Mouse (Mus musculus): Measurements from ENCODE around the gene Tnpo1. TPM values are rescaled to one million over a fixed set of nuclear protein-coding genes. Genes with fewer than 3 reads are reported as not detected.

Tnpo1 gene
- polyA plus RNA-seq, 1 experiment, result 44.1 TPM

GRCm38 (mm10) chr13:98897577-98897976 is 28.6 kb downstream of the Tnpo1 start:
- Histone ChIP-seq H3K27me3 (ENCODE audit: control insufficient read depth, insufficient read depth, insufficient read length) (no peaks in the 10 kb centered on the region), H3K79me2 (ENCODE audit: control insufficient read depth, insufficient read depth) (peaks cover 99% of the 10 kb centered on the region), H3K4me3 (ENCODE audit: insufficient read depth, poor library complexity, severe bottlenecking) (no peak overlapping the region), H3ac (ENCODE audit: control insufficient read depth, insufficient read length, low read depth) (no peak overlapping the region), H3K79me3 (ENCODE audit: low read depth) (peaks cover 90% of the 10 kb centered on the region), H3K36me3 (ENCODE audit: control insufficient read depth, insufficient read depth) (no peaks in the 10 kb centered on the region)
- no peak for TF ChIP-seq USF1 (IDR thresholded peaks at IDR 0.05; ENCODE audit: low read depth)
- no peak for TF ChIP-seq FOSL1 (IDR thresholded peaks at IDR 0.05; ENCODE audit: insufficient read depth, low read length, poor library complexity, severe bottlenecking)

- TF ChIP-seq MYOG (IDR thresholded peaks at IDR 0.05; ENCODE audit: control insufficient read depth, extremely low read depth, insufficient read length), result no peak
- no peak for TF ChIP-seq CTCF (IDR thresholded peaks at IDR 0.05; ENCODE audit: control insufficient read depth, insufficient read depth, insufficient read length)
- TF ChIP-seq MYOD1 (IDR thresholded peaks at IDR 0.05; ENCODE audit: control insufficient read depth, insufficient read length, low read depth), result no peak
- no peak for TF ChIP-seq USF1 (IDR thresholded peaks at IDR 0.05; ENCODE audit: low read depth)
- no peak for TF ChIP-seq CEBPB (IDR thresholded peaks at IDR 0.05; ENCODE audit: low read depth)
- TF ChIP-seq MAX (IDR thresholded peaks at IDR 0.05), result no peak
- TF ChIP-seq FOSL1 (IDR thresholded peaks at IDR 0.05; ENCODE audit: insufficient read depth, low read length, poor library complexity, severe bottlenecking), result no peak
- H3K79me2 ChIP-seq (ENCODE audit: control insufficient read depth, insufficient read depth), result peaks cover 99% of the 10 kb centered on the region
- no peak overlapping the region for H3K4me3 ChIP-seq (ENCODE audit: insufficient read depth, poor library complexity, severe bottlenecking)
- H3ac ChIP-seq (ENCODE audit: control insufficient read depth, insufficient read length, low read depth), result no peak overlapping the region
- H3K27me3 ChIP-seq (ENCODE audit: control insufficient read depth, insufficient read depth, insufficient read length), result no peaks in the 10 kb centered on the region
- H3K36me3 ChIP-seq (ENCODE audit: control insufficient read depth, insufficient read depth), result no peaks in the 10 kb centered on the region
- H3K79me3 ChIP-seq (ENCODE audit: low read depth), result peaks cover 87% of the 10 kb centered on the region
Observed at GRCm38 (mm10) chr13:98896434-98897126, 29.6 kb downstream of the Tnpo1 start.

- H3ac ChIP-seq (ENCODE audit: control insufficient read depth, insufficient read length, low read depth), result no peak overlapping the region
- H3K79me2 ChIP-seq (ENCODE audit: control insufficient read depth, insufficient read depth), result peaks cover 99% of the 10 kb centered on the region
- TF ChIP-seq CTCF (IDR thresholded peaks at IDR 0.05; ENCODE audit: control insufficient read depth, insufficient read depth, insufficient read length), result no peak
- no peak overlapping the region for H3K4me3 ChIP-seq (ENCODE audit: insufficient read depth, poor library complexity, severe bottlenecking)
- no peaks in the 10 kb centered on the region for H3K36me3 ChIP-seq (ENCODE audit: control insufficient read depth, insufficient read depth)
- H3K27me3 ChIP-seq (ENCODE audit: control insufficient read depth, insufficient read depth, insufficient read length), result no peaks in the 10 kb centered on the region
- H3K79me3 ChIP-seq (ENCODE audit: low read depth), result peaks cover 88% of the 10 kb centered on the region
Observed at GRCm38 (mm10) chr13:98896013-98896412, 30.2 kb downstream of the Tnpo1 start.

GRCm38 (mm10) chr13:98894900-98895299 is 31.3 kb downstream of the Tnpo1 start:
- TF ChIP-seq USF1 (IDR thresholded peaks at IDR 0.05; ENCODE audit: low read depth), result no peak
- no peak for TF ChIP-seq MAX (IDR thresholded peaks at IDR 0.05)
- TF ChIP-seq MYOD1 (IDR thresholded peaks at IDR 0.05; ENCODE audit: control insufficient read depth, insufficient read length, low read depth), result no peak
- TF ChIP-seq CTCF (IDR thresholded peaks at IDR 0.05; ENCODE audit: control insufficient read depth, insufficient read depth, insufficient read length), result no peak
- TF ChIP-seq CEBPB (IDR thresholded peaks at IDR 0.05; ENCODE audit: low read depth), result no peak
- TF ChIP-seq MYOG (IDR thresholded peaks at IDR 0.05; ENCODE audit: control insufficient read depth, extremely low read depth, insufficient read length), result no peak
- no peak for TF ChIP-seq FOSL1 (IDR thresholded peaks at IDR 0.05; ENCODE audit: insufficient read depth, low read length, poor library complexity, severe bottlenecking)
- Histone ChIP-seq H3K27me3 (ENCODE audit: control insufficient read depth, insufficient read depth, insufficient read length) (no peaks in the 10 kb centered on the region), H3K79me2 (ENCODE audit: control insufficient read depth, insufficient read depth) (peaks cover 99% of the 10 kb centered on the region), H3K4me3 (ENCODE audit: insufficient read depth, poor library complexity, severe bottlenecking) (no peak overlapping the region), H3K79me3 (ENCODE audit: low read depth) (peaks cover 81% of the 10 kb centered on the region), H3ac (ENCODE audit: control insufficient read depth, insufficient read length, low read depth) (no peak overlapping the region), H3K36me3 (ENCODE audit: control insufficient read depth, insufficient read depth) (no peaks in the 10 kb centered on the region)

- no peaks in the 10 kb centered on the region for H3K27me3 ChIP-seq (ENCODE audit: control insufficient read depth, insufficient read depth, insufficient read length)
- H3K79me2 ChIP-seq (ENCODE audit: control insufficient read depth, insufficient read depth), result peaks cover 100% of the 10 kb centered on the region
- H3K79me3 ChIP-seq (ENCODE audit: low read depth), result peaks cover 83% of the 10 kb centered on the region
- H3K36me3 ChIP-seq (ENCODE audit: control insufficient read depth, insufficient read depth), result peaks cover 32% of the 10 kb centered on the region
- no peak for TF ChIP-seq MYOG (IDR thresholded peaks at IDR 0.05; ENCODE audit: control insufficient read depth, extremely low read depth, insufficient read length)
- no peak for TF ChIP-seq MYOD1 (IDR thresholded peaks at IDR 0.05; ENCODE audit: control insufficient read depth, insufficient read length, low read depth)
- TF ChIP-seq FOSL1 (IDR thresholded peaks at IDR 0.05; ENCODE audit: insufficient read depth, low read length, poor library complexity, severe bottlenecking), result no peak
- no peak for TF ChIP-seq CTCF (IDR thresholded peaks at IDR 0.05; ENCODE audit: control insufficient read depth, insufficient read depth, insufficient read length)
- TF ChIP-seq CEBPB (IDR thresholded peaks at IDR 0.05; ENCODE audit: low read depth), result no peak
- TF ChIP-seq MAX (IDR thresholded peaks at IDR 0.05), result no peak
- no peak for TF ChIP-seq USF1 (IDR thresholded peaks at IDR 0.05; ENCODE audit: low read depth)
- H3ac ChIP-seq (ENCODE audit: control insufficient read depth, insufficient read length, low read depth), result no peak overlapping the region
- H3K4me3 ChIP-seq (ENCODE audit: insufficient read depth, poor library complexity, severe bottlenecking), result no peak overlapping the region
Observed at GRCm38 (mm10) chr13:98891443-98891842, 34.7 kb downstream of the Tnpo1 start.

GRCm38 (mm10) chr13:98890871-98891219 is 35.3 kb downstream of the Tnpo1 start:
- peak overlapping the region; percentile 85 for H3ac ChIP-seq (ENCODE audit: control insufficient read depth, insufficient read length, low read depth)
- no peaks in the 10 kb centered on the region for H3K27me3 ChIP-seq (ENCODE audit: control insufficient read depth, insufficient read depth, insufficient read length)
- H3K4me3 ChIP-seq (ENCODE audit: insufficient read depth, poor library complexity, severe bottlenecking), result peak overlapping the region; percentile 45
- TF ChIP-seq FOSL1 (IDR thresholded peaks at IDR 0.05; ENCODE audit: insufficient read depth, low read length, poor library complexity, severe bottlenecking) (no peak), CEBPB (IDR thresholded peaks at IDR 0.05; ENCODE audit: low read depth) (peak; percentile 37), USF1 (IDR thresholded peaks at IDR 0.05; ENCODE audit: low read depth) (no peak), MAX (IDR thresholded peaks at IDR 0.05) (peak; percentile 18)
- H3K79me3 ChIP-seq (ENCODE audit: low read depth), result peaks cover 80% of the 10 kb centered on the region
- H3K79me2 ChIP-seq (ENCODE audit: control insufficient read depth, insufficient read depth), result peaks cover 100% of the 10 kb centered on the region
- H3K36me3 ChIP-seq (ENCODE audit: control insufficient read depth, insufficient read depth), result peaks cover 38% of the 10 kb centered on the region
